Mouse (Mus musculus) lung, postnatal 0 days (tissue): ENCODE measurements at regions not wholly inside any gene's neighbourhood (a gene's known extent, or its start where the extent isn't known, plus 50 kb on each side); places are given as distances from the start of the nearest gene placed in this dataset.

Experiments
- CTCF ChIP-seq: IDR thresholded peaks from 2 replicates; pipeline ENCODE4 v1.5.1; 2016; ENCODE audit warnings: antibody characterized with exemption, mild to moderate bottlenecking
- EP300 ChIP-seq: IDR thresholded peaks from 2 replicates; pipeline ENCODE4 v1.6.1; 2016; ENCODE audit warnings: antibody characterized with exemption, mild to moderate bottlenecking, control low read depth

DNA sequence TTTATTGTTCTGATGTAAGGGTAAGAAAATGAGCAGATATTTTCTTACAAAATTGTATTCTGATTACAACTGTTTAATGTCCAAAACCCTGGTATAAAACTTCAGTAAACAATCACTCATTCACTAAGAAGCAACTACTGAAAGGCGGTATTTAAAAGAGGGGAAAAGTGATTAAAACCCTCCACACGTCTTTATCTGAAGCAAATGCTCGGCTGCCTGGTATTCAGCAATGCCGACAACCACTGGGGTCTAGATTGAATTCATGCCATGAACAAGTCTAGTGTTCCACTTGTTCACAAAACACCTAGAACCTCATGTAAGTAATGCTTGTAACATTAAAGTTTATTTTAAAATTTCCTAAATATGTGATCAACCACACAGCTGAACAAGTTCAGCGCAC lies 139.2 kb upstream of the Klf14 start:
- TF ChIP-seq CTCF, result no peak
- TF ChIP-seq EP300, result no peak
